Mouse (Mus musculus): Measurements from ENCODE around the gene Gm3739. TPM values are rescaled to one million over a fixed set of nuclear protein-coding genes. Genes with fewer than 3 reads are reported as not detected.
A peak's percentile ranks its signal among the peaks of the same experiment; 100 is the strongest.
"Not testable (repeated sequence)": the region's sequence is repeated elsewhere in the genome, so short reads cannot be mapped to it uniquely, and the experiment has no call there.

Gene Gm3739
- polyA plus RNA-seq (2012; rRNA removed), result 0.09 TPM in 1 of 2 replicates, not detected in the other

DNA sequence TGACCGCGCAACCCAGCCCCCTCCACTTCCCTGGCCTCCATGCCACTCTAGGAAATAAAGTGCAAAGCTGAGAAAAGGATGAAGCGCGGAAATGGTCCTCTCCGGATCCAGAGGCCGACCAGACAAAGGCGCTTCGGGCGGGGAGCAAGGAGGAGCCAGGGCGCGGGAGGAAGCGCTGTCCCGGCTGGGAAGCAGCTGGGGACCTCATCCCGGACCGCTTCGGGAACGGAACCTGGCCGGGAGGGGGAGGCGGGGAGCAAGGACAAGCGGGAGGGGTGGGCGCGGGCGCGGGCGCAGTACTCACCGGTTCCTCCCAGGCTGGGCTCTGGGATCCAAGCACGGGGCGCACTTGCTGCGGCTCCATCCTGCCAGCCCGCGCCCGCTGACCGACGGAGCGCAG lies at the start of gene Gm3739:
Gene Gm3739 (minus strand): TSS at position 389 of the 400 bp plus-strand sequence.
- not testable (repeated sequence) for H3K27ac ChIP-seq (ENCODE audit: insufficient read depth, low read length); H3K27me3 ChIP-seq (ENCODE audit: control insufficient read depth, insufficient read depth, low read length); DNase-seq (ENCODE audit: low read depth in 1 of 2, low spot score in 2 of 2); H3K4me1 ChIP-seq (ENCODE audit: control insufficient read depth, insufficient read depth, insufficient read length); H3K36me3 ChIP-seq (ENCODE audit: control insufficient read depth, insufficient read depth, low read length)
- under 1% methylated on average over 23 of the region's 35 CpGs for WGBS
- H3K4me3 ChIP-seq (ENCODE audit: extremely low read depth, insufficient read depth, insufficient read length), result peak within 1 kb of the TSS; percentile 45; the same call in 1 of the 2 replicates

DNA sequence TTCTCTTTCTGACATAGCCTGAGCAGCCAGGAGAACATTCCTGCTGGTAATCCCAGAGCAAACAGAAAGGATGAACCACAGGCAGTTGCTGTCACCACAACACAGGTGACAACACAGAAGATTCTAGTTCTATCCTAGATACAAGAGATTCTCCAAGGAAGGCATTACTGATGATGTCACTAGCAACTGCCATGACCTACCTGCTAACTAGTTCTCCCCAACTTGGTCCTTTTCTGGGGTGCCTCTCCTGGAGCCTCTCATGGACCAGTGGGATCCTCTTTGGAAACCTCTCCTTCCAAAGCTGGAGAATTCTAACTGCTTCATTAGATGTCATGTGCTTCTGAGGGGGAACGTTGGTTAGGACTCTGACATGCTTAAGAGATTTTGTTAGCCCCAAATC lies 17.4 kb upstream of the Gm3739 start, which contains the start of gene Gm5797:
Gene Gm5797 (minus strand): TSS at position 101 of the 400 bp plus-strand sequence.
- not testable (repeated sequence) for H3K36me3 ChIP-seq (ENCODE audit: control insufficient read depth, insufficient read depth, low read length); DNase-seq (ENCODE audit: low read depth in 1 of 2, low spot score in 2 of 2); H3K27ac ChIP-seq (ENCODE audit: insufficient read depth, low read length); H3K4me3 ChIP-seq (ENCODE audit: extremely low read depth, insufficient read depth, insufficient read length); H3K4me1 ChIP-seq (ENCODE audit: control insufficient read depth, insufficient read depth, insufficient read length); H3K27me3 ChIP-seq (ENCODE audit: control insufficient read depth, insufficient read depth, low read length)
- no CpG with 5 or more reads among the region's 1 CpGs for WGBS

DNA sequence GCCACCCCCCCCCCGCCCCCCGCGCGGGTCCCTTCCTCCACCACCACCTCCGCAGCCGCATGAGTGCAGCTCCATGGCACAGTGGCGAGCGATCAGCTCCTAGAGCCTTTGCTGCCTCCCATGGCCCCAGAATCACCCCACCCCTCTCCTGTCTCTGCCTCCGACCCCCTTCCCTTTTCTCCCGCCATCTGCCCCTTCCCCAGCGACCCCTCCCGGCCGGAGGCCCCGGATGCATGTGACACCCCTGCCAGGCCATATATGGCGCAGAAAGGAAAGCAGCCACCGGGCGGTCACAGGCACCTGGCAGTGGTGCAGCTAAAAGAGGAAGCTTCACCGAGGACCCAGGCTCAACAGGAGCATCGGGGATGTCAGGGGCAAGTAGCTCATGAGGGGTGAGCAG lies 244 bp upstream of the Gm3739 start:
- H3K36me3 ChIP-seq (ENCODE audit: control insufficient read depth, insufficient read depth, low read length); H3K4me1 ChIP-seq (ENCODE audit: control insufficient read depth, insufficient read depth, insufficient read length); H3K27ac ChIP-seq (ENCODE audit: insufficient read depth, low read length); H3K27me3 ChIP-seq (ENCODE audit: control insufficient read depth, insufficient read depth, low read length): not testable (repeated sequence)
- peak overlapping the region; percentile 45; the same call in 1 of the 2 replicates for H3K4me3 ChIP-seq (ENCODE audit: extremely low read depth, insufficient read depth, insufficient read length)
- peak in 1 of 2 experiments; percentile 2 for DNase-seq (ENCODE audit: low read depth in 1 of 2, low spot score in 2 of 2)
- under 1% methylated on average over 13 of the region's 19 CpGs for WGBS

DNA sequence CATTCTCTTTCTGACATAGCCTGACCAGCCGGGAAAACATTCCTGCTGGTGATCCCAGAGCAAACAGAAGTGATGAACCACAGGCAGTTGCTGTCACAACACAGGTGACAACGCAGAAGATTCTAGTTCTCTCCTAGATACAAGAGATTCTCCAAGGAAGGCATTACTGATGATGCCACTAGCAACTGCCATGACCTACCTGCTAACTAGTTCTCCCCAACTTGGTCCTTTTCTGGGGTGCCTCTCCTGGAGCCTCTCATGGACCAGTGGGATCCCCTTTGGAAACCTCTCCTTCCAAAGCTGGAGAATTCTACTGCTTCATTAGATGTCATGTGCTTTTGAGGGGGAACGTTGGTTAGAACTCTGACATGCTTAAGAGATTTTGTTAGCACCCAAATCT lies 50.2 kb downstream of the Gm3739 start, which contains the start of gene Gm3727:
Gene Gm3727 (minus strand): TSS at position 101 of the 400 bp plus-strand sequence.
- not testable (repeated sequence) for H3K4me1 ChIP-seq (ENCODE audit: control insufficient read depth, insufficient read depth, insufficient read length); H3K27ac ChIP-seq (ENCODE audit: insufficient read depth, low read length); DNase-seq (ENCODE audit: low read depth in 1 of 2, low spot score in 2 of 2); H3K36me3 ChIP-seq (ENCODE audit: control insufficient read depth, insufficient read depth, low read length); H3K27me3 ChIP-seq (ENCODE audit: control insufficient read depth, insufficient read depth, low read length); H3K4me3 ChIP-seq (ENCODE audit: extremely low read depth, insufficient read depth, insufficient read length)
- WGBS, result 72% methylated on average over 3 of the region's 3 CpGs

Other genes starting within 250 kb of the Gm3739 start
- gene Gm3696, start 214.4 kb downstream of the Gm3739 start, polyA plus RNA-seq (2012; rRNA removed), result 0.05 and 0.08 TPM in 2 replicates
- gene Gm6676, start 189.6 kb downstream of the Gm3739 start, polyA plus RNA-seq (2012; rRNA removed), result not detected in 2 replicates
- gene Gm3512, start 140.5 kb downstream of the Gm3739 start, polyA plus RNA-seq (2012; rRNA removed), result 0.08 TPM in 1 of 2 replicates, not detected in the other
- gene Gm16434, start 120.5 kb downstream of the Gm3739 start, polyA plus RNA-seq (2012; rRNA removed), result not detected in 2 replicates
- gene Gm3727, start 50.3 kb downstream of the Gm3739 start, polyA plus RNA-seq (2012; rRNA removed), result not detected in 2 replicates
- gene Gm5797, start 17.3 kb upstream of the Gm3739 start, polyA plus RNA-seq (2012; rRNA removed), result not detected in 2 replicates
- not detected in 2 replicates for gene Gm8374, start 50.1 kb upstream of the Gm3739 start, polyA plus RNA-seq (2012; rRNA removed)
- gene Gm3755, start 135.9 kb upstream of the Gm3739 start, polyA plus RNA-seq (2012; rRNA removed), result not detected in 2 replicates
- 0.07 TPM in 1 of 2 replicates, not detected in the other for gene Gm3752, start 168.7 kb upstream of the Gm3739 start, polyA plus RNA-seq (2012; rRNA removed)